Mouse (Mus musculus) megakaryocyte, embryonic 14.5 days (primary cell): ENCODE data around the gene Sh2d6.

Experiments
- FLI1 ChIP-seq: IDR thresholded peaks from 2 replicates; pipeline ENCODE4 v1.6.1; 2012; ENCODE audit warnings: low read length, inconsistent platforms, mixed read lengths
- GATA1 ChIP-seq: IDR thresholded peaks from 3 replicates; pipeline ENCODE4 v1.6.1; 2012; ENCODE audit warnings: mixed read lengths, low read length, inconsistent platforms, borderline replicate concordance

DNA sequence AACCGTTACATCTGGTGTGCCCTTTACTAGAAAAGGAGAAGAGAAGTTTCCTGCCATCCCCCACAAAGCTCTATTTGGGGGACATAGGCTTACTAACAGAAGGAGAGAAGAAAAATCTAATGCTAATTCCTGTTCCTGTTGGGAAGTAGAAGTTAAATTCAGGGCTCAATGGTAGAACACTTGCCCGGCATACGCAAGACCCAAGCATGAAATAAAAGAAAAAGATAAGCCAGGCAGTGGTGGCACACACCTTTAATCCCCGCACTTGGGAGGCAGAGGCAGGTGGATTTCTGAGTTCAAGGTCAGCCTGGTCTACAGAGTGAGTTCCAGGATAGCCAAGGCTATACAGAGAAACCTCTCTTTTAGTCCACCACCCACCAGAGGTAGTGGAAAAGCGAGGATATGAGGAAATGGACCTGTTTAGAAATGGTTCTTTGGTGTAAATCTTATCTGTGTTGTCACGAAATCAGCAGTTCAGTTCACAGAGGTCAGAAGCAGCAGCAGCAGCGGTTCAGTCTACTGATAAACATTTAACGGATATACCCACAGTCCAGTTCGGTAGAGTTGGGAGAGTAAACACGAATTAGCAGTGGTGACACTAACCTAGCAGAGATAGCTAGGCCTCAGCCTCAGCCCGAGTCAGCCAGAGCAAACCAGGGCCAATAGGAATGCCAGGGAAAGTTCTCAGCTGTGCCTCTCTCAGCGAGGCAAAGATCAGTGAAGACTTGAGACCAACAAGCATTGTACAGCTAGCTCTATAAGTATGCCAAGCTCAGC is 41.7 kb downstream of the Sh2d6 start:
- TF ChIP-seq GATA1 (no peak), FLI1 (no peak)
